23 mouse cellular contexts compared by ENCODE assay signal in genomic region chr13:34818211-34818610, GRCm38 (mm10).
"Had no signal": no experiment of that assay in that cellular context is flagged by ENCODE, and none has a peak within 500 bp of the region (broad histone marks: within the 10 kb centered on the region; RNA-seq: fewer than 3 reads in every experiment).

No protein-coding gene starts in this region.

- H3K9me3 ChIP-seq: heart, embryonic 12.5 days; hindbrain, embryonic 12.5 days; intestine, embryonic 15.5 days; limb, embryonic 10.5 days had no signal

- H3K4me3 ChIP-seq: gastrocnemius, adult 2 months; heart, embryonic 12.5 days; hindbrain, embryonic 10.5 days; hindbrain, embryonic 12.5 days; intestine, embryonic 15.5 days; layer of hippocampus, adult 2 months; left cerebral cortex, adult 2 months; limb, embryonic 10.5 days; limb, embryonic 12.5 days had no signal

- H3K36me3 ChIP-seq: heart, embryonic 12.5 days; hindbrain, embryonic 10.5 days; hindbrain, embryonic 12.5 days; intestine, embryonic 15.5 days; limb, embryonic 10.5 days; limb, embryonic 12.5 days had no signal

- H3K27me3 ChIP-seq: heart, embryonic 12.5 days; hindbrain, embryonic 12.5 days; intestine, embryonic 15.5 days; limb, embryonic 12.5 days had no signal

- ATAC-seq: forebrain, embryonic 16.5 days; hindbrain, embryonic 16.5 days; inflammation-experienced regulatory T-cells, adult 6 months; intestine, embryonic 15.5 days; intestine, postnatal 0 days had no signal

- H3K9ac ChIP-seq: heart, embryonic 12.5 days; hindbrain, embryonic 12.5 days; hindbrain, embryonic 14.5 days; intestine, embryonic 15.5 days; limb, embryonic 12.5 days had no signal

- DNase-seq: gastrocnemius, adult 2 months; gastrocnemius, postnatal 10 days; gastrocnemius, postnatal 25 days; heart, postnatal 10 days; heart, postnatal 4 days; kidney, adult 18-20 months; kidney, adult 8-10 months; kidney, postnatal 10 days; kidney, postnatal 25 days; kidney, postnatal 4 days had no signal

- H3K27ac ChIP-seq: gastrocnemius, adult 2 months; hindbrain, embryonic 10.5 days; hindbrain, embryonic 12.5 days; hindbrain, embryonic 14.5 days; intestine, embryonic 15.5 days; layer of hippocampus, adult 2 months; left cerebral cortex, adult 2 months; limb, embryonic 10.5 days; limb, embryonic 12.5 days had no signal

- H3K4me2 ChIP-seq: heart, embryonic 12.5 days; hindbrain, embryonic 12.5 days; hindbrain, embryonic 14.5 days; intestine, embryonic 15.5 days; limb, embryonic 12.5 days had no signal
